Mouse (Mus musculus): ENCODE measurements at regions not wholly inside any gene's neighbourhood (a gene's known extent, or its start where the extent isn't known, plus 50 kb on each side); places are given as distances from the start of the nearest gene placed in this dataset.
"Not testable (repeated sequence)": the region's sequence is repeated elsewhere in the genome, so short reads cannot be mapped to it uniquely, and the experiment has no call there.

DNA sequence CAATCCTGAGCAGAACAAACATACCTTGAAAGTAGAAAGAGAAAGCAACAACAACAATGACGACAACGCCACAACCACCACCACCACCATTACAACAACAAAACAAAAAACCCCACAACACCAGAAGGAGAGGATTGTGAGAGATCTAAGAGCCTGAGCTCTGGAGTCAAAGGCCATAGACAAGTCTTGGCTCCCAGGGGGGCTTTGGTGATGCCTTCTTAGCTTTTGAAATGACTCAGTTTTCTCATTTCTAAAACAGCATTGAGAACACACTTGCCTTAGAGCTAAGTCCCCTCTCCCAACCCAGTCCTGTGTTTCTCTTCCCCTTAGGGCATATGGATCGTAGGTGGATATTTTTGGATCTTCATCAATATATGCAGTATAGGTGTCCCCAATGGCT lies 112.2 kb downstream of the Kif20b start:
- no peak for DNase-seq

DNA sequence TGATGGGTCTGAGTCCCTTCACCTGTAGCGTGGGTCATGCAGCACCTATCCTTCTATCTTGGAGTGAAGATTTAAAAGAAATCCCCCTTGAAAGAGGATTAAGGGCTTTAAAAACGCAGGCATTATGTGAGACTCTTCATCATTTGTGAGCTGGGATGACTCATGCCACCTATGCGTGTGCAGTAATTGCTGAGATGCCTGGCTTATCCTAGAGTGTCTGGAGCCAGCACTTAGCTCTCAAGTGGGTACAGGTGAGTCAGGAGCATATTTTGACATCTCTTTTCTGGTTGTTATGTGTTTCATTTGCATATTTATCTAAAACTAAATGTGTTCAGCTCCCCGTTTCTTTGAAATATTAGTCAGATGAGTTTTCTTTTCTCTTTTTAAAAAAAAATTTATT lies 123.4 kb downstream of the Kif20b start:
- intact Hi-C loops (cut with DNase I): no loop called here
- Histone ChIP-seq H3K27ac (no peak overlapping the region), H3K4me3 (no peak overlapping the region)
- TF ChIP-seq CTCF (IDR thresholded peaks at IDR 0.05): no peak
- DNase-seq: no peak

More for the DNA sequence above, 112.2 kb downstream of the Kif20b start:
- Histone ChIP-seq H3K27ac (no peak overlapping the region), H3K4me3 (no peak overlapping the region)
- intact Hi-C loops (cut with DNase I): no loop called here
- TF ChIP-seq CTCF (IDR thresholded peaks at IDR 0.05): no peak

DNA sequence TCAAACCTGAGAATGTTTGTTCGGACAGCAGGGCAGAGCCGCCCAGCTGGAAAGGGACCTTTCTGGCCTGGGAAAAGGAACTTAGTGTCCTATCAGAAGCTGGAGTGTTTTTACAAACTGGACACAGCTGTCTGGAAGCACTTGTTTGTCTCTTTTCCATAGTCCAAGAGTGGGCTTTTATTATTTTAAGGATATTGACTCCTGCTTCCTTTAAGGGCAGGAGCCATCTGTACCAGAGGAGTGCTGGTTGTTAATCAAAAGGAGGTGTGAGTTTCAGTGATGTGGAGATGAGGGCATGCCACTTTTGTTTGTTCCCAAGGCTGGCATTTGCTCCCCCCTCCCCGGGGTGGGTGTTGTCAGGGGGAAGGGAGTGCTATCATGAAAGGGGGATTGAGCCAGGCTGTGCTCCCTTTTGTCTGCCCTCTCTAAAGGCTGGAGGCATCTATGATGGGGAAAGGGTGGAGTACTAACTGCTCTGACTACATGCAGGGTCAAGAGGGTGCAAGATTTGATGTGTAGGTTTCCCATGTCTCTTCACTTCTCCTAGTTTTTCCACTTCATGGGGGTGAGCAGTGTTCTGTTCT lies 144.3 kb downstream of the Kif20b start:
- no peak for TF ChIP-seq CTCF (IDR thresholded peaks at IDR 0.05)
- DNase-seq: no peak
- intact Hi-C loops (cut with DNase I): no loop called here
- Histone ChIP-seq H3K4me3 (no peak overlapping the region), H3K27ac (no peak overlapping the region)

DNA sequence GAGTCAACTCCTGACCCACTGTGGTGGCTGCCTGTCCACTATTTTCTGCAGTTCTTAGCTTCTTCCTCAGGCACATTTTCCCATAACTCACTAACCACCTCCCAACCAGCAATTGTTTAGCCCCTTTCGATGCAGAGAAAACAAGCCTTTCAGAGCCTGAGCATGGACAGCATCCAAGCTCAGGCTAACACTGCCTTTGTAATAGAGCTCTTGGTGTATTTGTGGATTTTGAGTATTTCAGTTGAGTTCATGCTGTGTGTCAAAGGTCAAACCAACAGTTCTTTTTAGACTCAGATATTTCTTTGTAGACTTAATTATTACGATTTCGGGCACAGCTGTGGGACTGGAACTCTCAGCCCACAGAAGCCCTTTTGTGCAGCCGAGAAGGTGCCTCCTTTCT lies 159.0 kb downstream of the Kif20b start:
- no peak for TF ChIP-seq CTCF (IDR thresholded peaks at IDR 0.05)
- no peak for DNase-seq
- no peak overlapping the region for H3K4me3 ChIP-seq

DNA sequence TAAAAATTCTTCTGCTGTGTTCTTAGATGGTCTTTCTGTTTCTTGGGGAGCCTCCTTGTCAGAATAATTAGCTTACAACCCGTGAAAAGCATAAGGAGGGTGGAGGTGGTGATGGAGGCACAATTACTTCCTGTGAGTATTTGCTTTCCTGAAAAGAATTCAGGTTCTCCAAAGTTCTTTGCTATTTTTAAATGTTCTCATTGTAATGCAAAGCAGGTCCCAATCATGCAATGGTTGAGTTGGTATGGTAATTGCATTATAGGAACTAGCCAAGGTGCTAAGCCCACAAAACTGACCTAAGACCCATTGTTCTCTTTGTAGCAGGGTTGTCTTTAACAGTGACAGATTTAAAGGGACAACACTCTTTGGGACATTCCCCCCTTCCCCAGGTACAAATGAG lies 179.1 kb downstream of the Kif20b start:
- no peak for TF ChIP-seq CTCF (IDR thresholded peaks at IDR 0.05)
- intact Hi-C loops (cut with DNase I): no loop called here
- no peak for DNase-seq
- Histone ChIP-seq H3K27ac (no peak overlapping the region), H3K4me3 (no peak overlapping the region)

More for the DNA sequence above, 159.0 kb downstream of the Kif20b start:
- intact Hi-C loops (cut with DNase I): no loop called here
- H3K27ac ChIP-seq: no peak overlapping the region

DNA sequence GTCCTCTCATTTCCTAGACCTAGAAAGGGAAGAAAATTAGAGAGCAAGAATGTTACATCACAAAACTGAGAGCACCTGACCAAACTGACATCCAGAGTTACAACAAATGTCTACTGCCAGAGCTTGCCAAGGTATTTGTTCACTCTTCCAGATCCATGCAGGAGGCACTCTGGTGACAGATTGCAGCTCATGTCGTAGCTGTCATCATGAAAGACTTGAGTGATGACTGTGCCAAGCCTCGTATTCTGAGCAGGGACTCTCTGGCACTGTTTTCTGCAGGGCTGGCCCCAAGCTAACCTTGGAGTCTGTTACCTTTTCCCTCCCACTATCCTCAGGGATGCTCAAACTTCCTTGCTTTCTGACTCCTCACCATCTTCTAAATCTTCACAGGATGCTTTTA lies 192.2 kb downstream of the Kif20b start:
- H3K4me3 ChIP-seq: no peak overlapping the region
- DNase-seq: no peak
- intact Hi-C loops (cut with DNase I): no loop called here
- no peak for TF ChIP-seq CTCF (IDR thresholded peaks at IDR 0.05)
- H3K27ac ChIP-seq: no peak overlapping the region

DNA sequence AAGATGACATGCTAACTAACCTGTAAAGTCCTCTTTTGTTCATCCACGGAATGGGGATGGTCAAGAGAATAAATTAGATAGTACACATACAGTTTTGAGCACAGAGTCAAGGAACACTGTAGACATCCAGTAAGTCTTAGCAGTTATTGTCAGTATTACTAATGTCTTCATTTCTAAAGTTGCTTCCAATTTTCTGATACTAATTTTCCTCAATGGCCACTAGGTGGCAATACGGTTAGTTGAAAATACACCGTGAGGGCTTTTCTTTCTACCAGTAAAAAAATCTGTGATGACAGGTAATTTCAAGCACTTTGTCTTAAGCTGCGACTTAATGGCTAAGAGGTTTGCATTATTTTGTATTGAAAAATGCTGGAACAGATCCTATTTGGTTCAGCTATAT lies 203.1 kb downstream of the Kif20b start:
- DNase-seq: no peak
- Histone ChIP-seq H3K4me3 (no peak overlapping the region), H3K27ac (no peak overlapping the region)
- intact Hi-C loops (cut with DNase I): no loop called here
- peak; percentile 52 for TF ChIP-seq CTCF (IDR thresholded peaks at IDR 0.05)

DNA sequence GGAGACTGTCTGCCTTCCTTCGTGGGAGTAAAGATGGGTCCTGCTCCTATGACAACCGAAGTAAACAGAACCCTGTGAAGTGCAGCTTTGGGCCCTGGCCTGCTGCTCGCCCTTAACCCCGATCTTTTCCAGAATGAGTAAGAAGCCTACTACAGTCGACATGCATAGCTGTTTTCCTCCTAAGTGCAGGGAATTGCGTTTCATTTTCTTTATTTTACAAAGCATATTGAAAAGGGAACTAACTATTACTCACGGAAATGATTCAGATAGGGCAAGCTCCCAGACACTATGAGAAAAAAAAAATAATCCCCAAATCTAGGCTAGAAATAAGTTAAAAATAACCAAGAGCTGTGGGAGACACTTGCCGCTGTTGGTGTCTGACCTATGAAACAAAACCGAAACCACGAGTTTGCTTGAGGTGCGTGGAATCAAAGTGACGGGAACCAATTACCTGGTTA lies 204.5 kb downstream of the Kif20b start:
- DNase-seq: no peak
- peak overlapping the region; percentile 11; the same call in 1 of the 2 replicates for H3K4me3 ChIP-seq
- intact Hi-C loops (cut with DNase I): no loop called here
- no peak overlapping the region for H3K27ac ChIP-seq
- no peak for TF ChIP-seq CTCF (IDR thresholded peaks at IDR 0.05)

DNA sequence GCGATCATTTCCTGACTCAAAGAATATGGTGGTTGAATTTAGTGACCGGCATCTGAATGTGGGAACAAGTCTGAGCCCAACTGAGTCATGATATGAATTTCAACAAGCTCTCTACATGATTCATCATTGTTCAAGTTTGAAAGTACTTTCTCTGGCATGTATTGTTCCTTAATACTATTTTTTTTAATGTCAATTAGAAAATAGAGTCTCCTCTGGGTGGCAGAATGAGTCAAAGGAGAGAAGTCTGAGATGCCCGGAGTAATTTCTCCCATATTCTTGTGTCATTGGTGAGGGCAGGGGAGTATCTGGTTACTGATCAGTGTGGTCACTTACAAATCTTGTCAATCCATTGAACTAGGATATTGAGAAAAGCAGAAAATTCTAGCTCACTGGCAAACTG lies 205.9 kb downstream of the Kif20b start:
- no peak for TF ChIP-seq CTCF (IDR thresholded peaks at IDR 0.05)
- Histone ChIP-seq H3K4me3 (no peak overlapping the region), H3K27ac (no peak overlapping the region)
- DNase-seq: no peak
- intact Hi-C loops (cut with DNase I): no loop called here

DNA sequence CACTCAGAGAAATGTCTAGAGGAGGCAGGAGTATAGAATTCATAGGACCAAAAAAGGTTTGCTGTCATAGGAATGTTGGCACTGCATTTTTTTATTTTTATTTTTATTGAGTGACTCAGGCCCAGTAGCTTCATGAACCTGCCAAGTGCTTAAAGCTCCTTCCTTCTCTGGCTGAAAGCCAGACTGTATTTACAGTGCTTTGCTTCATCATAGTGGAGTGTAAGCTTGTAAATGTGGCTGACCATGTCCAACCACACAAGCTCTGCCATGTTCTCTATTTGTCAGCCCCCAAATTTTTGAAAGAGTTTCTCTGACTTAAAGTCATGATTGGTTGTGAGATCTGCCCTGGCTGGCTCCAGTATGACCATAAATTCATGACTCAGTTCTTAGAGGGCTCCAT lies 221.0 kb downstream of the Kif20b start:
- no peak for TF ChIP-seq CTCF (IDR thresholded peaks at IDR 0.05)
- H3K4me3 ChIP-seq: no peak overlapping the region
- intact Hi-C loops (cut with DNase I): no loop called here

DNA sequence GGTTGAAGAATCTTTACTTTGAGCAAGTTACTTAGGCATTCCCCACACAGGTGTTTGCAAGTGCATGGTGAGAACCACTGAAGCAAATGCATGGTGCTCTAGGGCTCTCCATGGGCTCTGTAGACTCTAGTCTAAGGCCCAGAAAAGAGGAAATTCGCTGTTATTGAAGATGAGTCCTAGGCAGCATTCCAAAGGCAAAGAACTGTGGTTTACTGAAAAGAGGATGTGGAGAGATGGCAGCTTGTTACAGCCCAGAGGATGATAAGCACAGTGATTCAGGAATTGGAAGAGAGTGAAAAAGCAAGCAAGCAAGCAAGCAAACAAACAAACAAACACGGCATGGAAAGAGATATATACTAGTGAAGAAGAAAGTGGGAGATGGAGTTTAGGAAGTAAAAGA lies 221.6 kb downstream of the Kif20b start:
- Histone ChIP-seq H3K27ac (no peak overlapping the region), H3K4me3 (no peak overlapping the region)
- no peak for TF ChIP-seq CTCF (IDR thresholded peaks at IDR 0.05)
- intact Hi-C loops (cut with DNase I): no loop called here
- DNase-seq: no peak

More for the DNA sequence above, 221.0 kb downstream of the Kif20b start:
- DNase-seq: no peak
- no peak overlapping the region for H3K27ac ChIP-seq

DNA sequence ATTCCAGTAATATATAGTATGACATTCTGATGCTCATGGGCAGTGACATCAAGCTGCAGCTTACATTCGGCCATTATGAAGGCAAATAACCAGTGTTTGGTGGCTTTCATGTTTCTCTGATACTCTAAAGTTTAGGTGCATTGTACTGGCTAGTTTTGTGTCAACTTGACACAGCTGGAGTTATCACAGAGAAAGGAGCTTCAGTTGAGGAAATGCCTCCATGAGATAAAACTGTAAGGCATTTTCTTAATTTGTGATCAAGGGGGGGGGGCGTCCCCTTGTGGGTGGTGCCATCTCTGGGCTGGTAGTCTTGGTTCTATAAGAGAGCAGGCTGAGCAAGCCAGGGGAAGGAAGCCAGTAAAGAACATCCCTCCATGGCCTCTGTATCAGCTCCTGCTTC lies 227.3 kb downstream of the Kif20b start:
- H3K27ac ChIP-seq; intact Hi-C loops (cut with DNase I); H3K4me3 ChIP-seq; DNase-seq: not testable (repeated sequence)

DNA sequence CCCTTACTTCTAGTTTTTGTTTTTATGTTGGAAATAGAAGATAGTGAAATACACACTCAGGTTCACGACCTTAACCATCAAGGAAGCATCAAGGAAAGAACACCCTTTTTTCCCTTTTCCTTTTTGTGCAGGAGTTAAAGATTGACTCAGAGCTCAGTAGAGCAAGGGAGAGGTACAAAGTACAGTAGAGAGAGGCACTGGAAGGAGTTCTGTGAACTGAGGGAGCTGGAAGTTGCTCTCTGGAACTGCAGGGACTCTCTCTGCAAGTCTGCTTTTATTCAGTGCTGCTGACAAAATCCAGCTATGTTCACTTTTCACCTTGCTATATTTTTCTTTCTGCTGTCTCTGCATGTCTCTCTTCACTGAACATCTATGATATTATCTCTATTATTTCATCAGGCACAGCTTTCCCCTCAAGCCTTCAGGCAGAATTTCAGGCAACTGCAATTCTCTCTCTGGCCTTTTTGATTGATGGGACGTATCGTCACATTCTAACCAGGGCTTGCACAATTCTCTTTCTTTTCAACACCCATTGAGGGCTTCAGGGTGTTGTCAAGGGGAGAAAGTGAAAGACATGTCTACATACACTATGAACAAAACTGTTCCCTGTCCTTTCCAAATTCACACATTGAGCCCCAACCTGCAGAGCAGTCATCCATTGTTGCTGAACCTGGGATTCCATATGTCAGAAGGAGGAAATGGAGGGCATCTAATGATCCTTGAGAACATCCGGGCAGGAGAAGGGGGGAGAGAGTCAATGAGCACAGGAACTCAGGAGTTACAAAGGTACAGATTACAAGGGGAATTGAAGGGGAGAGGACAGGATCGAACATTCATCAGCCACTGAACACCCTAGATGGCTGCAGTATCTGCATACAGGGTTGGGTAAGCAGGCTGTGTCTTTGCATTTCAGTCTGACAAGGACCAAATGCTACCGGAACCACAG lies 228.9 kb downstream of the Kif20b start:
- no peak overlapping the region for H3K4me3 ChIP-seq
- intact Hi-C loops (cut with DNase I): no loop called here
- no peak for TF ChIP-seq CTCF (IDR thresholded peaks at IDR 0.05)
- DNase-seq: no peak
- no peak overlapping the region for H3K27ac ChIP-seq

All from gastrocnemius, adult 2 months (tissue).